ENCODE assay signal across 16 mouse cellular contexts in genomic region chr12:112376236-112376635, GRCm38 (mm10).
A peak's percentile ranks its signal among the peaks of the same experiment; 100 is the strongest.
DNase-seq lines count a peak whose midpoint lies in the region; ATAC-seq and TF ChIP-seq lines count a peak whose summit lies in the region.
"Had no signal": no experiment of that assay in that cellular context is flagged by ENCODE, and none has a peak within 500 bp of the region (broad histone marks: within the 10 kb centered on the region; RNA-seq: fewer than 3 reads in every experiment).

No protein-coding gene starts in this region.

- no peak overlapping the region for H3K9ac ChIP-seq in forebrain, embryonic 11.5 days (ENCODE audit: low read length)
- H3K9ac ChIP-seq in forebrain, postnatal 0 days = no peak overlapping the region
- H3K9ac ChIP-seq: limb, embryonic 12.5 days; liver, embryonic 13.5 days; midbrain, embryonic 15.5 days had no signal

- H3K9me3 ChIP-seq in forebrain, embryonic 11.5 days (ENCODE audit: control insufficient read depth, low read length) = no peaks in the 10 kb centered on the region
- H3K9me3 ChIP-seq in forebrain, postnatal 0 days (ENCODE audit: low read length) = no peaks in the 10 kb centered on the region
- H3K9me3 ChIP-seq: limb, embryonic 12.5 days; liver, embryonic 13.5 days; midbrain, embryonic 15.5 days had no signal

- WGBS in forebrain, embryonic 11.5 days = 84% methylated on average over 5 of the region's 5 CpGs
- 72% methylated on average over 5 of the region's 5 CpGs for WGBS in forebrain, postnatal 0 days
- WGBS in cerebellum, adult 2 months = 36% methylated on average over 5 of the region's 5 CpGs

- H3K27me3 ChIP-seq in forebrain, embryonic 11.5 days (ENCODE audit: control insufficient read depth, insufficient read depth, low read length) = no peaks in the 10 kb centered on the region
- no peaks in the 10 kb centered on the region for H3K27me3 ChIP-seq in forebrain, postnatal 0 days (ENCODE audit: insufficient read depth, low read length)
- H3K27me3 ChIP-seq in cerebellum, adult 2 months (ENCODE audit: control insufficient read depth, insufficient read depth, low read length) = no peaks in the 10 kb centered on the region
- H3K27me3 ChIP-seq: liver, embryonic 13.5 days; midbrain, embryonic 15.5 days had no signal

- TF ChIP-seq POLR2A in cerebellum, adult 2 months (IDR thresholded peaks at IDR 0.05; ENCODE audit: borderline replicate concordance, insufficient read depth, low read length) = no peak

- no peak for TF ChIP-seq CTCF in forebrain, postnatal 0 days (IDR thresholded peaks at IDR 0.05; ENCODE audit: low read depth)
- no peak for TF ChIP-seq CTCF in cerebellum, adult 2 months (IDR thresholded peaks at IDR 0.05; ENCODE audit: borderline replicate concordance, insufficient read depth, low read depth, low read length)
- no peak for TF ChIP-seq CTCF in layer of hippocampus, adult 2 months (conservative IDR thresholded peaks at IDR 0.05)

- no peak overlapping the region for H3K4me3 ChIP-seq in forebrain, embryonic 11.5 days (ENCODE audit: low read depth, low read length)
- H3K4me3 ChIP-seq in forebrain, postnatal 0 days (ENCODE audit: low read depth, low read length) = no peak overlapping the region
- H3K4me3 ChIP-seq in cerebellum, adult 2 months (replicated peaks; ENCODE audit: insufficient read depth, low read depth, low read length) = no peak overlapping the region
- H3K4me3 ChIP-seq in layer of hippocampus, adult 2 months = no peak overlapping the region
- H3K4me3 ChIP-seq: left cerebral cortex, adult 2 months; limb, embryonic 12.5 days; liver, embryonic 13.5 days; midbrain, embryonic 15.5 days had no signal

- peaks cover 14% of the 10 kb centered on the region; the same call in 1 of the 2 replicates for H3K4me1 ChIP-seq in forebrain, embryonic 11.5 days (replicated peaks; ENCODE audit: control insufficient read depth, insufficient read depth, low read length)
- no peaks in the 10 kb centered on the region for H3K4me1 ChIP-seq in forebrain, postnatal 0 days (ENCODE audit: insufficient read depth)
- peaks cover 18% of the 10 kb centered on the region for H3K4me1 ChIP-seq in cerebellum, adult 2 months (ENCODE audit: control insufficient read depth, insufficient read depth, low read length)
- H3K4me1 ChIP-seq: liver, embryonic 13.5 days had no signal

- H3K4me2 ChIP-seq in forebrain, embryonic 11.5 days (ENCODE audit: low read depth, low read length, severe bottlenecking) = no peak overlapping the region
- H3K4me2 ChIP-seq in forebrain, postnatal 0 days (ENCODE audit: low read depth) = no peak overlapping the region
- H3K4me2 ChIP-seq: limb, embryonic 12.5 days; liver, embryonic 13.5 days; midbrain, embryonic 15.5 days had no signal

- DNase-seq in forebrain, embryonic 11.5 days (ENCODE audit: low spot score) = peak; percentile 42
- no peak for DNase-seq in forebrain, postnatal 0 days
- DNase-seq in kidney, postnatal 36 days = peak; percentile 17 to 24
- DNase-seq in kidney, adult 8-10 months = no peak
- peak; percentile 58 to 66 for DNase-seq in cerebellum, adult 2 months
- peak; percentile 6 to 24 for DNase-seq in cerebellum, postnatal 4 days (ENCODE audit: low spot score in 2 of 2)
- no peak for DNase-seq in layer of hippocampus, adult 2 months (ENCODE audit: low spot score in 2 of 2)
- DNase-seq: adrenal gland, postnatal 14 days; heart, adult 11 months; heart, postnatal 4 days; liver, embryonic 13.5 days; retina, postnatal 1 day; thymus, postnatal 4 days had no signal

- ATAC-seq in forebrain, embryonic 11.5 days (replicated peaks; ENCODE audit: low FRiP score) = no peak
- ATAC-seq in forebrain, postnatal 0 days = no peak
- ATAC-seq: midbrain, embryonic 15.5 days had no signal

- H3K36me3 ChIP-seq in forebrain, embryonic 11.5 days (ENCODE audit: control insufficient read depth, insufficient read depth, low read length) = no peaks in the 10 kb centered on the region
- H3K36me3 ChIP-seq in forebrain, postnatal 0 days (ENCODE audit: insufficient read depth) = no peaks in the 10 kb centered on the region
- H3K36me3 ChIP-seq: limb, embryonic 12.5 days; liver, embryonic 13.5 days; midbrain, embryonic 15.5 days had no signal

- H3K27ac ChIP-seq in forebrain, embryonic 11.5 days (ENCODE audit: low read depth, low read length) = no peak overlapping the region
- no peak overlapping the region for H3K27ac ChIP-seq in forebrain, postnatal 0 days (ENCODE audit: low read depth, low read length)
- no peak overlapping the region for H3K27ac ChIP-seq in cerebellum, adult 2 months (ENCODE audit: insufficient read depth, low read length)
- no peak overlapping the region for H3K27ac ChIP-seq in layer of hippocampus, adult 2 months
- H3K27ac ChIP-seq: left cerebral cortex, adult 2 months; limb, embryonic 12.5 days; liver, embryonic 13.5 days; midbrain, embryonic 15.5 days had no signal

Comparison
In these comparisons a context has a peak if more than half of its experiments do, and no peak if none do; other contexts are left out.
1. DNase-seq: peak in forebrain, embryonic 11.5 days (single experiment), kidney, postnatal 36 days (2 of 2), cerebellum, adult 2 months (2 of 2) and cerebellum, postnatal 4 days (2 of 2); none in forebrain, postnatal 0 days (single experiment), kidney, adult 8-10 months (0 of 2) and layer of hippocampus, adult 2 months (0 of 2).